Mouse (Mus musculus) thymus, adult 2 months (tissue): ENCODE measurements around the gene B4galt5.

Experiments used
- CTCF ChIP-seq: fragments of 200-500 bp; IDR thresholded peaks from 2 replicates; pipeline ENCODE4 v1.5.1; 2012; ENCODE audit warnings: mild to moderate bottlenecking, control low read depth, low read length, moderate library complexity, borderline replicate concordance; ENCODE audit not compliant: control insufficient read depth, poor library complexity, insufficient read depth; ENCODE audit errors: extremely low read depth
- POLR2A ChIP-seq: fragments of 200-500 bp; IDR thresholded peaks from 2 replicates; pipeline ENCODE4 v1.6.1; 2012; ENCODE audit warnings: mild to moderate bottlenecking, low read length, control low read depth, moderate library complexity; ENCODE audit not compliant: control insufficient read depth, poor library complexity, insufficient read depth; ENCODE audit errors: extremely low read depth

DNA sequence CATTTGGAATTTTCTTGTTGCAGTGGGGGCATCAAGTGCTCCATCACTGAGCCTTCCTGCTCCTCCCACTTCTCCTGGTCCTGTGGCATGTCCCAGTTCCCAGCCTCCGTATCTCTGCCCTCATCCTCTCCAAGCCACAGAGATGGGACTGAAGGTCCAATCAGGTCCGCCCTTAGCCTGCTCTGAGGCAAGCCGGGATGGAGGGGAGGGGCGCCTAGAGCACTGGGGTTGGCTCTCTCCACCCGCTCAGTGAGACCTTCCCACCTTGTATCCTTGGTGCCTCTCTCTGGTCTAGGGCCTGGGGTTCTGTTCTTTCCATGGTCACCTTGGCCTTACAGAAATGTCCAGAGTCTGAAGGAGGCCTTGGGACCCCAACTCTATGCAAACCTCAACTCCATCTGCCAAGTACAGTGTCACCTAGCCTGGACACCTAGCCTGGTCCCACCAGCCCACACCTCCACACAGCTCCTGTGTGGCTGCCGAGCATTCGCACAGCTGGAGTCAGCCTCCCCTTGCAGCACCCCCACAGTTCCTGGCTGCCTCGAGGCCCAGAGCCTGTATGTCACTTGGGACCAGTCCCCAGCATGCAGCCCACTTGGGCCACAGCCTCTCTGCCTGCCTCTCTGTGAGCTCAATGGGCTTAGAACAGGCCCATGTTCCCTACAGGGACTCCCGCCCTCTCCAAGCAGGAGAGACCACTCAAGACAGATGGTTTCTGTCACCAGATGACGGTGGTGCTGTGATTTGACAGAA, 74.1 kb downstream of the B4galt5 start:
- TF ChIP-seq POLR2A = no peak
- TF ChIP-seq CTCF = no peak
